Mouse (Mus musculus) stomach, embryonic 16.5 days (tissue): ENCODE measurements around the gene Samd4b. TPM values are rescaled to one million over a fixed set of nuclear protein-coding genes. Genes with fewer than 3 reads are reported as not detected.
A peak's percentile ranks its signal among the peaks of the same experiment; 100 is the strongest.
"Not testable (repeated sequence)": the region's sequence is repeated elsewhere in the genome, so short reads cannot be mapped to it uniquely, and the experiment has no call there.

Experiments
- ATAC-seq: fragments of 200-750 bp; cut with Nextera tagmentation; 2 replicates; pipeline ENCODE4 v1.8.0; 2017; ENCODE audit warnings: moderate number of reproducible peaks, moderate TSS enrichment; ENCODE audit not compliant: insufficient read depth, low FRiP score
- H3K27ac ChIP-seq: fragments of 300-500 bp; sonication (generic); 2 replicates; pipeline ENCODE4 v1.5.1; 2014; ENCODE audit warnings: low read length
- H3K27me3 ChIP-seq: fragments of 300-500 bp; sonication (generic); 2 replicates; pipeline ENCODE4 v1.6.1; 2014; ENCODE audit warnings: low read length, control low read depth, mixed read lengths; ENCODE audit not compliant: control insufficient read depth, insufficient read depth
- H3K36me3 ChIP-seq: fragments of 300-500 bp; sonication (generic); 2 replicates; pipeline ENCODE4 v1.6.1; 2014; ENCODE audit warnings: low read length; ENCODE audit not compliant: control insufficient read depth, insufficient read depth
- H3K4me1 ChIP-seq: fragments of 300-500 bp; sonication (generic); 2 replicates; pipeline ENCODE4 v1.6.1; 2014; ENCODE audit warnings: low read length, control low read depth, mixed read lengths; ENCODE audit not compliant: control insufficient read depth, insufficient read depth
- H3K4me2 ChIP-seq: fragments of 300-500 bp; sonication (generic); 2 replicates; pipeline ENCODE4 v1.6.1; 2014; ENCODE audit warnings: low read depth, low read length, mixed read lengths
- H3K4me3 ChIP-seq: fragments of 300-500 bp; sonication (generic); replicated peaks from 2 replicates; pipeline ENCODE4 v1.5.1; 2014; ENCODE audit warnings: mild to moderate bottlenecking, low read length
- H3K9ac ChIP-seq: fragments of 300-500 bp; sonication (generic); 2 replicates; pipeline ENCODE4 v1.6.1; 2014; ENCODE audit warnings: low read length
- H3K9me3 ChIP-seq: fragments of 300-500 bp; sonication (generic); replicated peaks from 2 replicates; pipeline ENCODE4 v1.6.1; 2016; ENCODE audit warnings: low read length, control low read depth; ENCODE audit not compliant: control insufficient read depth
- WGBS: fragments of 180-500 bp; shearing (Covaris S2); extraction: QIAGEN DNeasy Blood & Tissue Kit; methylation state at CpG from one replicate; pipeline ENCODE4 v1.1.7; 2014; 5-methylcytosine and 5-hydroxymethylcytosine counted together
- polyA plus RNA-seq: library from polyadenylated mRNA; unstranded; fragments of >200 nt; fragmentation: Nextera tagmentation; extraction: Ambion mirVana; gene quantifications from 2 replicates; pipeline ENCODE4 v1.2.1, GENCODE M21; 2015

The Samd4b gene
- polyA plus RNA-seq, 1 experiment from 2014 or later: 10.9 TPM

DNA sequence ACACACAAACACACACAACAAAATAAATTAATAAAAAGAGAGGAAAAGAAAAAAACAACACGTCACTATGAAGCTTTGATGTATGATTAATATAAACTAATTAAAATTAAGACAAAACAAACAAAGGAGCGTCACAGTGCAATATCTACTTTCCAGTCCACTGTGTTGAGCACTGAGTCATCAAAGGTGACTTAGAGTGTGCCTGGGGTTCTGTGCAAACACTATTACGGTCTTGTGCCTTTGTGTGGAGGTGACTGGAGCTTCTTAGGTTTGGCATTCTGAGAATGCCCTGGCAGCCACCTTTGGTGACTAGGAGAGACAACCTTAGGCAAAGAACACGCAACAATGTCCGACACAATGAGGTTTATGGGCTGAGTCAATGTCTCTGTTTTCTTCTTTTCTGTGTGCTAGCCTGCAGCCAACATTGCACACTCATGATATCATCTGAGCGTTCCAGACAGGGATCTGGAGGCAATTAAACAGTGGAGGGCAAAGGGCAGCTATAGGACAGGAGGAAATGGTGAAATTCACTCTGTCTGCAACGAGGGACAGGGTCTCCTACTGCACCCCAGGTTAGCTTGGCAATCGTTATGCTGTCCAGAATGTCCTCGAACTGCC is 21.3 kb upstream of the Samd4b start:
- WGBS: 47% methylated on average over 9 of the region's 9 CpGs
- no peak for ATAC-seq
- H3K27me3 ChIP-seq: no peaks in the 10 kb centered on the region
- H3K9ac ChIP-seq: no peak overlapping the region
- H3K4me2 ChIP-seq: no peak overlapping the region
- H3K27ac ChIP-seq: no peak overlapping the region
- H3K36me3 ChIP-seq: no peaks in the 10 kb centered on the region
- no peak overlapping the region for H3K4me3 ChIP-seq
- no peaks in the 10 kb centered on the region for H3K9me3 ChIP-seq
- no peaks in the 10 kb centered on the region for H3K4me1 ChIP-seq

DNA sequence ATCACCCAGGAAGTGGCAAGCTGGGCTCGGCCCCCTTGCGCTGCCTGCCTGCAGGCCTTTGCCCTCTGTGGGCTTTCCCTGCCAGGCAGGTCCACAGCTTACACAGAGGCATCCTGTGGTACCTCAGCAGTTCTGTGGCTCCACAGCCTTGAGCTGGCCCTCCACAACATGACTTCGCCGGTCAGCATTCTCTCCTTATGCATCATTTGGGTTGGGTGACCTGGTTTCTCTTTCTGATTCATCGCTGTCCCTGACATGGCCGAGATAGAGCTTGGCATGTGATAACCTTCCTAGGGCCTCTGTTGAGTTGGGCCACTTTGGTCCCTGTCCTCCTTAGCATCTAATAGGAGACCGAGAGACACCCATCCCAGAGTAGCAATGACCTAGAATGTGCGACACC is 8.0 kb upstream of the Samd4b start:
- Histone ChIP-seq H3K27ac (no peak overlapping the region), H3K4me1 (no peaks in the 10 kb centered on the region; the same call in 1 of the 2 replicates), H3K4me3 (no peak overlapping the region), H3K4me2 (no peak overlapping the region), H3K27me3 (no peaks in the 10 kb centered on the region), H3K9me3 (no peaks in the 10 kb centered on the region), H3K9ac (no peak overlapping the region), H3K36me3 (no peaks in the 10 kb centered on the region)
- no peak for ATAC-seq
- 86% methylated on average over 8 of the region's 8 CpGs for WGBS

DNA sequence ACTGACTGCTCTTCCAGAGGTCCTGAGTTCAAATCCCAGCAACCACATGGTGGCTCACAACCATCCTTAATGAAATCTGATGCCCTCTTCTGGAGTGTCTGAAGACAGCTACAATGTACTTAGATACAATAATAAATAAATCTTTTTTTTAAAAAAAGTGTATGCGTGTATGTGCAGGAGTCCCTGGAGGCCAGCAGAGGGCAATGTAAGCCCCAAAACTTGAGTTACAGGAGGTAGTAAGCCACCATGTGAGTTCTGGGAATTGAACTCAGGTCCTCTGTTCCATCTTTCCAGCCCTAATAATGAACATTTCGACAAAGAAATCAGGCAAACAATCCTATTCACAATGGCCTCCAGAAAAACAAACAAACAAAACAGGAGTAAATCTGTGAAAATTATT is 5.8 kb upstream of the Samd4b start:
- not testable (repeated sequence) for H3K27me3 ChIP-seq, H3K4me2 ChIP-seq, H3K36me3 ChIP-seq, H3K9me3 ChIP-seq, ATAC-seq, H3K4me1 ChIP-seq, H3K27ac ChIP-seq, H3K4me3 ChIP-seq, H3K9ac ChIP-seq
- WGBS: 71% methylated on average over 2 of the region's 2 CpGs

DNA sequence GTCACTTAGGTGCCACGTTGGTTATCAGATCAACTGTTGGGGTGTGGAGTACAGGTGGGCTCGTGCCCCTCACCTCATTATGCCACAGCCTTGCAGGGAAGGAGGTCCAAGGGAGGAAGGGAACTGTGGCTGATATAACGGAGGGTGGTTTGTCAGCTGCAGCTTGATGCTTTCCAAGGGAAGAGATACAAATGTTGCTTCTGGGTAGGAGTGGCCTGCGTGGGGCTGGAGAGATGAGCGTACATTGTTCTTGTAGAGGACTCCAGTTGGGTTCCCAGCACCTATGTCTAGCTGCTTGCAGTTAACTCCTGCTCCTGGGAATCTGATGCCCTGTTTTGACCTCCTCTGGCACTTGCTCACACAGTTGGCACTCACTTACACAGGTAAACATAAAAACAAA is 5.2 kb upstream of the Samd4b start:
- Histone ChIP-seq H3K4me2 (no peak overlapping the region), H3K27me3 (no peaks in the 10 kb centered on the region), H3K36me3 (no peaks in the 10 kb centered on the region), H3K27ac (no peak overlapping the region), H3K9ac (no peak overlapping the region), H3K4me1 (no peaks in the 10 kb centered on the region; the same call in 1 of the 2 replicates), H3K9me3 (no peaks in the 10 kb centered on the region), H3K4me3 (no peak overlapping the region)
- ATAC-seq: no peak
- WGBS: 67% methylated on average over 5 of the region's 5 CpGs

DNA sequence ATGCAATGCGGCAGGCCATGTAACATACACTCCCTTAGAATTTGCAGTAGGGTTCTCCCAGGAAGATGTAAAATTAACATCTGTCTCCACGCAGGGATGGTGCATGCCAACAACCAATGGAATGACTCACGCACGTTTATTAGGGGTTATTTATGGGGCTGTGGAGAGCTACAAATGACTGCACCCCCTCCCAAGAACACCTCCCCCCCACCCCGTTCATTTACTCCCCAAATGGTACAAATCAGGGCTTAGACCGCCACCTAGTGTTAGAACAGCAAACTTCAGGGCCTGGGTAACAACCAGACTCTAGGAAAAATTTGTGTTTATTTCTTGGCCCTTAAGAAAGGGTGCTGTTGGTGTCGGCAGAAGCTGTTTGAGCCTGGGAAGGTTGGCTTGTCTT is 3.7 kb upstream of the Samd4b start:
- Histone ChIP-seq H3K9me3 (no peaks in the 10 kb centered on the region), H3K4me2 (no peak overlapping the region), H3K27me3 (no peaks in the 10 kb centered on the region), H3K9ac (no peak overlapping the region), H3K4me3 (no peak overlapping the region), H3K27ac (no peak overlapping the region), H3K36me3 (no peaks in the 10 kb centered on the region), H3K4me1 (peaks cover 6% of the 10 kb centered on the region; the same call in 1 of the 2 replicates)
- WGBS: 20% methylated on average over 7 of the region's 7 CpGs
- ATAC-seq: no peak

DNA sequence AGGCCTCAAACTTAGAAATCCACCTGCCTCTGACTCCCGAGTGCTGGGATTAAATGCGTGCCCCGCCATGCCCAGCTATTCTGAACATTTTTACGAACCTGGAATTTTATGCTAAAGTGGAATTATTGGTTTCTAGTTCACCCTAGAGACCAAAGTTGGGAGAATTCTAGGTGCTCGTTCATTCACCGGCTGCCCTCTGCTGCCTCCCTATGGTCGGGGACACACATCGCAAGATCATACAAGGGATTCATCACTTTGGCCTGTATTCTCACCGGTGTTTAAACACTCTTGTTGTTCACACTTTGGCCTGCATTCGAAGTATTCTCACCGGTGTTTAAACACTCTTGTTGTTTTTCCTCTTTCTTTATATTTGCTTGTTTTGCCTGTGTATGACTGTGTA is 3.1 kb upstream of the Samd4b start:
- Histone ChIP-seq H3K27ac (no peak overlapping the region), H3K4me2 (no peak overlapping the region), H3K9ac (no peak overlapping the region), H3K36me3 (no peaks in the 10 kb centered on the region), H3K4me1 (peaks cover 13% of the 10 kb centered on the region), H3K4me3 (no peak overlapping the region), H3K27me3 (no peaks in the 10 kb centered on the region), H3K9me3 (no peaks in the 10 kb centered on the region)
- no peak for ATAC-seq
- WGBS: 8% methylated on average over 11 of the region's 11 CpGs

DNA sequence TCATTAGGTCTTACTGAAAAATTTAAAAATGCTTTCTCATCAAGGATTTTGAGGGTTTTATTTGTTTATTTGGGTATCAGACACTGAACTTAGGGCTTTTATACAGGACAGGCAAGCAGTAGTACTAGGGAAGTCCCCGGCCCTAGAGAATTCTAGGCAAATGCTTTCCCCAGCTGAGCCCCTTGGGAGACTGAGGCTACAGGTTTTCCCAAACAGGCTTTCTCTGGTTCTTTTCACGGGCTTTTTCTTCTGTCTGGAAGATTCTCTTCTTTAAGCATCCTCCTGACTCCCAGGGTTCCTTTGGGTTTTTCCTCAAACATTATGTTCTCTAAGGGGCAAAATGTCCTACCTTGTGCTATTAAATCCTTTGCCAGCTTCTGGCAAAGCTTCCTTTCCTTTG is 1.0 kb upstream of the Samd4b start:
- Histone ChIP-seq H3K27me3 (no peaks in the 10 kb centered on the region), H3K9ac (no peak overlapping the region), H3K4me3 (no peak overlapping the region), H3K27ac (no peak overlapping the region), H3K4me2 (no peak overlapping the region), H3K4me1 (peaks cover 27% of the 10 kb centered on the region), H3K9me3 (no peaks in the 10 kb centered on the region), H3K36me3 (no peaks in the 10 kb centered on the region)
- no peak for ATAC-seq
- WGBS: 59% methylated on average over 2 of the region's 2 CpGs

DNA sequence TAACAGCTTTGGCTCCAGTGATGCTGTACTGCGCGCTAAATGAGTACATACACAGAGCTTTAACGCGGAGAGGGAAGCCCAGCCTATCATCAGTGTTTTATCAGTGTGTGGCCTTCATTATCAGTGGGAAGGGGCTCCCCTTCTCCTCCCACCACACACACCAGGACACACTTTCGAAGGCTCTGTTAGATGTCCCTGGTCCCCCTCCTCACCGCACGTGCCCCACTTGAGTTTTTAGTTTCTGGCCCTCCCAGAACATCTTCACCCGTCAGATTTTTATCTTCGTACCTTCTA is 720 bp downstream of the Samd4b start:
- Histone ChIP-seq H3K9ac (peak overlapping the region; percentile 81), H3K4me1 (peaks cover 45% of the 10 kb centered on the region), H3K9me3 (no peaks in the 10 kb centered on the region), H3K27ac (peak overlapping the region; percentile 94), H3K27me3 (no peaks in the 10 kb centered on the region), H3K4me2 (peak overlapping the region; percentile 79), H3K4me3 (peak overlapping the region; percentile 59), H3K36me3 (no peaks in the 10 kb centered on the region)
- ATAC-seq: no peak
- WGBS: 2% methylated on average over 9 of the region's 9 CpGs

DNA sequence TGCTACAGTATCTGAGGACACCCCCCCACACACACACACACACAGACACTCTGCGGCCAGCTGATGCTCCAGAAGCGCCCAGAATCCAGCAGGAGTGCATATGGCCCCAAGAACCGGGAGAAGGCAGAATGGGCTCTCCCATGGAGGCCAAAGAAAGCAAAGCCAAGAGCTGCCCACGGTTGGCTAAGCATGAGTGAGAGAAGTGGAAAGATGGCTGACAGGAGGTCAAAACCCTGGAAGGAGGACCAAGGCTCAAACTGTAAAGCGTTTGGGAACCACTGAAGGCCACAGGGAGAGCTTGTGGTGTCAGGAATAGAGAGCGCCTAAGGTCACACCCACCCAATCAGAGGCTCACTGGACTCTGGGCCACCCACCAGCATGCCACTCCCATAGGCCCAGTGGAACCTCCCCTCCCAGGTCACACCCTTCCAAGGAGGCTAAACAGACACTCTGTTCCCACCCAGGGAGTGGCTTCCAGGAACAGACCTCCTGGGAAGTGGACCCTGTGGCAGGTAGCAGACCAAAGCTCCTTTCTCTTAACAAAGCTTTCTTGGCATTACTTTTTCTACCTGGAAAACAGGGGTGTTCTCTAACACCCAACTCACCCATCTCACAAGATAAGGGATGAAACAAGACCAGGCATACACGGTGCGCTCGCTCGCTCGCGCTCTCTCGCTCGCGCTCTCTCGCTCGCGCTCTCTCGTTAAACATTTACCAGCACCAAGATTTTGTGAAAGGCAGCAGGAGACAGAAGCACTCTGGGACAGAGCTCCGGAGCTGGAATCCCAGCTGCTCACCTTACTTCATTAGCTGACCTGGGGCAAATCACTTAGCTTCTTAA is 1.3 kb downstream of the Samd4b start:
- 35% methylated on average over 20 of the region's 20 CpGs for WGBS
- peak overlapping the region; percentile 59 for H3K4me3 ChIP-seq
- peaks cover 50% of the 10 kb centered on the region for H3K4me1 ChIP-seq
- peak overlapping the region; percentile 81 for H3K9ac ChIP-seq
- H3K27ac ChIP-seq: peak overlapping the region; percentile 94
- H3K27me3 ChIP-seq: no peaks in the 10 kb centered on the region
- H3K4me2 ChIP-seq: peak overlapping the region; percentile 79
- no peaks in the 10 kb centered on the region for H3K9me3 ChIP-seq
- H3K36me3 ChIP-seq: no peaks in the 10 kb centered on the region
- peak; percentile 86 for ATAC-seq
